ENCODE assay signal across 8 mouse cellular contexts in the genomic region with DNA sequence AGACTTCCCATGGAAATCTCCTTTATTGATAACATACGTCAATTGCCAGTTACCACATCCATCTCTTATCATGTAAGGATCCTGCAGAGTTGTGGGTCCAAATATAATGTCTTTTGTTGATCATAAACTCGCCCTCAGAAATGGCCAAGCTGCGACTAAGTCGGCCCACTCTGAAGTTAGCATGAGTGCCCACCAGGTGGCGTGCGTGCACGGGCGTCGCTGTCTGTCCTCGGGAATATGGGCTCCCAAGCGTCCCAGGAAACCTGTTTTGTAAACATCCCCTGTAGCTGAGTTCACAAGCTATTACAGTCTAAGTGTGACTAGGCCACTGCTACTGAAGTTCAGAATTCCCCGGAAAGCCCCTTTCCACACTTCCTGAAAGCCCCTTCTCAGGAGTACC. TPM values are rescaled to one million over a fixed set of nuclear protein-coding genes. Genes with fewer than 3 reads are reported as not detected.
A peak's percentile ranks its signal among the peaks of the same experiment; 100 is the strongest.
DNase-seq lines count a peak whose midpoint lies in the region; ATAC-seq lines count a peak whose summit lies in the region.

No protein-coding gene starts in this region.

- peak; percentile 75 for ATAC-seq in forebrain, embryonic 12.5 days (ENCODE audit: low FRiP score)
- peak; percentile 70; the same call in 1 of the 2 replicates for ATAC-seq in lung, embryonic 16.5 days (ENCODE audit: low read depth)

- no peak overlapping the region for H3K4me2 ChIP-seq in forebrain, embryonic 12.5 days
- no peak overlapping the region for H3K4me2 ChIP-seq in lung, embryonic 16.5 days (ENCODE audit: low read depth, low read length)

- no peaks in the 10 kb centered on the region for H3K27me3 ChIP-seq in forebrain, embryonic 12.5 days
- H3K27me3 ChIP-seq in lung, embryonic 16.5 days (ENCODE audit: control insufficient read depth, insufficient read depth, low read depth, low read length) = no peaks in the 10 kb centered on the region

- H3K4me1 ChIP-seq in forebrain, embryonic 12.5 days = peaks cover 4% of the 10 kb centered on the region; the same call in 1 of the 2 replicates
- no peaks in the 10 kb centered on the region for H3K4me1 ChIP-seq in lung, embryonic 16.5 days (replicated peaks; ENCODE audit: control insufficient read depth, insufficient read depth, low read length)

- H3K4me3 ChIP-seq in forebrain, embryonic 12.5 days (replicated peaks) = no peak overlapping the region
- no peak overlapping the region for H3K4me3 ChIP-seq in lung, embryonic 16.5 days (ENCODE audit: low read length)

- no peaks in the 10 kb centered on the region for H3K36me3 ChIP-seq in forebrain, embryonic 12.5 days (replicated peaks)
- no peaks in the 10 kb centered on the region for H3K36me3 ChIP-seq in lung, embryonic 16.5 days (ENCODE audit: control insufficient read depth, insufficient read depth, low read length)

- peak; percentile 21 for DNase-seq in MN1 (ENCODE audit: low spot score)
- DNase-seq in brain, embryonic 18.5 days (ENCODE audit: low read depth, low spot score) = peak; percentile 14
- DNase-seq in heart, postnatal 4 days = peak; percentile 80
- DNase-seq in layer of hippocampus, adult 18-20 months (ENCODE audit: low spot score in 2 of 2) = peak; percentile 62 to 80
- DNase-seq in retina, embryonic 14.5 days (ENCODE audit: low spot score) = peak; percentile 88
- no peak for DNase-seq in B cell, adult 2 months

- H3K9ac ChIP-seq in forebrain, embryonic 12.5 days = no peak overlapping the region
- H3K9ac ChIP-seq in lung, embryonic 16.5 days (ENCODE audit: low read length) = no peak overlapping the region

- WGBS in forebrain, embryonic 12.5 days = 6% methylated on average over 12 of the region's 12 CpGs
- WGBS in lung, embryonic 16.5 days = 5% methylated on average over 12 of the region's 12 CpGs

- H3K9me3 ChIP-seq in forebrain, embryonic 12.5 days = no peaks in the 10 kb centered on the region
- no peaks in the 10 kb centered on the region for H3K9me3 ChIP-seq in lung, embryonic 16.5 days (ENCODE audit: control insufficient read depth, low read length)

- no peak overlapping the region for H3K27ac ChIP-seq in forebrain, embryonic 12.5 days
- no peak overlapping the region for H3K27ac ChIP-seq in lung, embryonic 16.5 days (ENCODE audit: low read length)

RNA-seq across cellular contexts. Expression of gene Pld5, which starts 51.9 kb away (rescaled TPM):
- polyA plus RNA-seq in forebrain, embryonic 12.5 days (2016; fragmentation: Nextera tagmentation; extraction: Ambion mirVana) = 1.0 and 1.2 TPM in 2 replicates
- total RNA-seq in heart, postnatal 4 days (2021) = under 1 TPM; 0.62 to 0.72 TPM
- 1 to 10 TPM; 1.5 to 1.8 TPM for total RNA-seq in layer of hippocampus, adult 18-20 months (2021)
- polyA plus RNA-seq in lung, embryonic 16.5 days (2015; fragmentation: Nextera tagmentation; extraction: Ambion mirVana) = 0.26 and 0.63 TPM in 2 replicates

Comparison
In these comparisons a context has a peak if more than half of its experiments do, and no peak if none do; other contexts are left out.
1. DNase-seq: peak in MN1 (single experiment), brain, embryonic 18.5 days (single experiment), heart, postnatal 4 days (single experiment), layer of hippocampus, adult 18-20 months (2 of 2) and retina, embryonic 14.5 days (single experiment); none in B cell, adult 2 months (0 of 2).